19 mouse cellular contexts compared by ENCODE assay signal in genomic region chr14:88427370-88427769, GRCm38 (mm10).
"Had no signal": no experiment of that assay in that cellular context is flagged by ENCODE, and none has a peak within 500 bp of the region (broad histone marks: within the 10 kb centered on the region; RNA-seq: fewer than 3 reads in every experiment).

No protein-coding gene starts in this region.

- H3K27me3 ChIP-seq: midbrain, embryonic 12.5 days; neural tube, embryonic 13.5 days; neural tube, embryonic 15.5 days had no signal

- H3K27ac ChIP-seq: midbrain, embryonic 10.5 days; midbrain, embryonic 12.5 days; neural tube, embryonic 13.5 days; neural tube, embryonic 15.5 days had no signal

- H3K4me2 ChIP-seq: lung, embryonic 14.5 days; midbrain, embryonic 12.5 days; neural tube, embryonic 13.5 days; neural tube, embryonic 15.5 days had no signal

- DNase-seq: lung, adult 18-20 months; lung, embryonic 14.5 days; lung, postnatal 10 days; lung, postnatal 4 days; midbrain, embryonic 14.5 days; retina, postnatal 1 day; right cerebral cortex, adult 18-20 months; right cerebral cortex, postnatal 25 days; right cerebral cortex, postnatal 4 days; spleen, adult 18-20 months; thymus, adult 18-20 months; thymus, postnatal 14 days; thymus, postnatal 36 days had no signal

- H3K4me3 ChIP-seq: midbrain, embryonic 10.5 days; midbrain, embryonic 12.5 days; myocyte; neural tube, embryonic 13.5 days; neural tube, embryonic 15.5 days had no signal

- H3K9ac ChIP-seq: lung, embryonic 14.5 days; midbrain, embryonic 12.5 days; neural tube, embryonic 13.5 days; neural tube, embryonic 15.5 days had no signal

- H3K36me3 ChIP-seq: midbrain, embryonic 10.5 days; midbrain, embryonic 12.5 days; neural tube, embryonic 13.5 days; neural tube, embryonic 15.5 days had no signal

- H3K9me3 ChIP-seq: midbrain, embryonic 10.5 days; midbrain, embryonic 12.5 days; neural tube, embryonic 13.5 days; neural tube, embryonic 15.5 days had no signal

- ATAC-seq: midbrain, embryonic 16.5 days had no signal

- H3K4me1 ChIP-seq: midbrain, embryonic 10.5 days; midbrain, embryonic 12.5 days; neural tube, embryonic 13.5 days; neural tube, embryonic 15.5 days had no signal
